In the genomic region with DNA sequence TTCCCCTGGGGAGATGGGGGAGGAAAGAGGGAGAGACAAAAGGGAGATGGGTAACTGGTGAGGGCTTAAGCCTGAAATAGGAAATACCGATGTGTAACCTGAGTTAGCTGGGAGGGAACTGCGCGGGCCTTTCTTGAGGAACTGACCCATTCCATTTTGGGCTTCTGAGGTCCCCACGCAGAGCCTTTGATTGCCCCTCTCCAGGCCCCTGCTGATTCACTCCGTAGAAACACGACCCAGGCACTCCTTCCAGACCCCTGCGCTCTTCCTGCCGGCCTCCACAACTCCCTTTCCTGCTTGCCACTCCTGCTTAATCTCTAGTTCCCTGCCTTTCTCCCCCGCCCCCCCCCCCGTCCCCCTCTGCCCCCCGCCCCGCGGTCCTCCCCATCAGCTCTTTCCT, we compare ENCODE assay signal across 12 mouse cellular contexts. TPM values are rescaled to one million over a fixed set of nuclear protein-coding genes. Genes with fewer than 3 reads are reported as not detected.
DNase-seq lines count a peak whose midpoint lies in the region; ATAC-seq and TF ChIP-seq lines count a peak whose summit lies in the region.
"Had no signal": no experiment of that assay in that cellular context is flagged by ENCODE, and none has a peak within 500 bp of the region (broad histone marks: within the 10 kb centered on the region; RNA-seq: fewer than 3 reads in every experiment).

No protein-coding gene starts in this region.

- no peak for DNase-seq in heart, postnatal 0 days (ENCODE audit: low spot score)
- no peak for DNase-seq in heart, adult 8-10 months (ENCODE audit: low spot score)
- DNase-seq in yolk sac, embryonic 10.5 days (ENCODE audit: low spot score): no peak
- DNase-seq in ovary, postnatal 36 days (ENCODE audit: low spot score): no peak
- no peak for DNase-seq in gastrocnemius, postnatal 25 days
- DNase-seq: kidney, adult 8-10 months; right cerebral cortex, postnatal 14 days had no signal

- no peak for TF ChIP-seq CTCF in heart, postnatal 0 days (IDR thresholded peaks at IDR 0.05; ENCODE audit: low read depth)
- TF ChIP-seq CTCF in intestine, postnatal 0 days (IDR thresholded peaks at IDR 0.05; ENCODE audit: low read depth): no peak

- H3K4me2 ChIP-seq in heart, postnatal 0 days (ENCODE audit: low read depth, low read length): peak overlapping the region; percentile 30; the same call in 1 of the 2 replicates
- H3K4me2 ChIP-seq in embryonic facial prominence, embryonic 15.5 days (replicated peaks): peak overlapping the region; percentile 40
- H3K4me2 ChIP-seq in intestine, postnatal 0 days (replicated peaks; ENCODE audit: low read depth): peak overlapping the region; percentile 52
- H3K4me2 ChIP-seq in neural tube, embryonic 12.5 days (replicated peaks): peak overlapping the region; percentile 37

- H3K9ac ChIP-seq in heart, postnatal 0 days (replicated peaks; ENCODE audit: low read depth, low read length): no peak overlapping the region
- no peak overlapping the region for H3K9ac ChIP-seq in embryonic facial prominence, embryonic 15.5 days
- no peak overlapping the region for H3K9ac ChIP-seq in intestine, postnatal 0 days (ENCODE audit: low read depth, low read length)
- H3K9ac ChIP-seq in neural tube, embryonic 12.5 days: no peak overlapping the region

- H3K4me1 ChIP-seq in heart, postnatal 0 days (ENCODE audit: control insufficient read depth, insufficient read depth): peaks cover 8% of the 10 kb centered on the region; the same call in 1 of the 2 replicates
- peaks cover 48% of the 10 kb centered on the region for H3K4me1 ChIP-seq in embryonic facial prominence, embryonic 15.5 days
- H3K4me1 ChIP-seq in intestine, postnatal 0 days (replicated peaks; ENCODE audit: control insufficient read depth, insufficient read depth, low read length): peaks cover 4% of the 10 kb centered on the region
- H3K4me1 ChIP-seq in neural tube, embryonic 12.5 days: peaks cover 30% of the 10 kb centered on the region

- TF ChIP-seq EP300 in heart, postnatal 0 days (IDR thresholded peaks at IDR 0.05; ENCODE audit: low read depth): no peak

- 18% methylated on average over 11 of the region's 13 CpGs for WGBS in heart, postnatal 0 days
- 5% methylated on average over 12 of the region's 13 CpGs for WGBS in embryonic facial prominence, embryonic 15.5 days
- WGBS in intestine, postnatal 0 days: 28% methylated on average over 11 of the region's 13 CpGs
- 7% methylated on average over 9 of the region's 13 CpGs for WGBS in neural tube, embryonic 12.5 days

- no peak overlapping the region for H3K4me3 ChIP-seq in heart, postnatal 0 days (ENCODE audit: low read depth, low read length)
- no peak overlapping the region for H3K4me3 ChIP-seq in embryonic facial prominence, embryonic 15.5 days (replicated peaks)
- H3K4me3 ChIP-seq in intestine, postnatal 0 days (ENCODE audit: low read depth, low read length): no peak overlapping the region
- no peak overlapping the region for H3K4me3 ChIP-seq in neural tube, embryonic 12.5 days

- H3K27ac ChIP-seq in heart, postnatal 0 days (ENCODE audit: low read depth): no peak overlapping the region
- 0 out of 2 replicates have a peak overlapping the region, but pooled peaks have one; percentile 61 for H3K27ac ChIP-seq in embryonic facial prominence, embryonic 15.5 days (replicated peaks)
- no peak overlapping the region; the same call in 1 of the 2 replicates for H3K27ac ChIP-seq in intestine, postnatal 0 days (ENCODE audit: low read depth, low read length)
- H3K27ac ChIP-seq in neural tube, embryonic 12.5 days: no peak overlapping the region

- no peaks in the 10 kb centered on the region for H3K9me3 ChIP-seq in heart, postnatal 0 days (replicated peaks; ENCODE audit: control insufficient read depth, low read length)
- H3K9me3 ChIP-seq in embryonic facial prominence, embryonic 15.5 days (replicated peaks): no peaks in the 10 kb centered on the region
- H3K9me3 ChIP-seq in intestine, postnatal 0 days (ENCODE audit: control insufficient read depth): no peaks in the 10 kb centered on the region
- H3K9me3 ChIP-seq in neural tube, embryonic 12.5 days: no peaks in the 10 kb centered on the region

- H3K36me3 ChIP-seq in heart, postnatal 0 days (replicated peaks; ENCODE audit: control insufficient read depth, insufficient read depth, low read length): no peaks in the 10 kb centered on the region
- H3K36me3 ChIP-seq in embryonic facial prominence, embryonic 15.5 days: no peaks in the 10 kb centered on the region
- no peaks in the 10 kb centered on the region for H3K36me3 ChIP-seq in intestine, postnatal 0 days (ENCODE audit: control insufficient read depth, insufficient read depth)
- H3K36me3 ChIP-seq in neural tube, embryonic 12.5 days: no peaks in the 10 kb centered on the region

- no peak for ATAC-seq in heart, postnatal 0 days (ENCODE audit: insufficient read depth, low read depth)
- no peak for ATAC-seq in embryonic facial prominence, embryonic 15.5 days (ENCODE audit: insufficient number of reproducible peaks, low FRiP score, low TSS enrichment, low read depth)
- no peak for ATAC-seq in intestine, postnatal 0 days
- ATAC-seq in neural tube, embryonic 12.5 days (ENCODE audit: low FRiP score, low read depth): no peak

- H3K27me3 ChIP-seq in heart, postnatal 0 days (ENCODE audit: control insufficient read depth, insufficient read depth, low read length): no peaks in the 10 kb centered on the region
- no peaks in the 10 kb centered on the region for H3K27me3 ChIP-seq in embryonic facial prominence, embryonic 15.5 days
- H3K27me3 ChIP-seq in intestine, postnatal 0 days (replicated peaks; ENCODE audit: control insufficient read depth, insufficient read depth, low read length): no peaks in the 10 kb centered on the region
- H3K27me3 ChIP-seq in neural tube, embryonic 12.5 days (replicated peaks): no peaks in the 10 kb centered on the region; the same call in 1 of the 2 replicates

RNA-seq across cellular contexts. Expression of a gene that starts 28.5 kb away (rescaled TPM):
- 38.1 and 47.1 TPM in 2 replicates for total RNA-seq in heart, postnatal 0 days (2014; rRNA removed; ENCODE audit: low replicate concordance)
- 6.5 and 7.0 TPM in 2 replicates for polyA plus RNA-seq in heart, postnatal 0 days (2015; fragmentation: Nextera tagmentation; extraction: Ambion mirVana)
- 1 to 10 TPM; 1.5 to 2.5 (median 2.2) TPM for total RNA-seq in heart, adult 8-10 months (2022)
- polyA plus RNA-seq in embryonic facial prominence, embryonic 15.5 days (2015; fragmentation: Nextera tagmentation; extraction: Ambion mirVana): 45.8 and 47.6 TPM in 2 replicates
- polyA plus RNA-seq in intestine, postnatal 0 days (2015; fragmentation: Nextera tagmentation; extraction: Ambion mirVana): 6.0 and 6.2 TPM in 2 replicates
- polyA plus RNA-seq in neural tube, embryonic 12.5 days (2016; fragmentation: Nextera tagmentation; extraction: Ambion mirVana): 38.2 and 44.0 TPM in 2 replicates
- 1 to 10 TPM; 2.5 to 2.7 TPM for total RNA-seq in gastrocnemius, postnatal 25 days (2021)
- total RNA-seq: megakaryocyte progenitor cell, adult 5-6 weeks had no signal

RNA-seq across cellular contexts. Expression of a gene that starts 30.8 kb away (rescaled TPM):
- 0.04 TPM in 1 of 2 replicates, not detected in the other for total RNA-seq in heart, postnatal 0 days (2014; rRNA removed; ENCODE audit: low replicate concordance)
- 0.12 and 0.15 TPM in 2 replicates for polyA plus RNA-seq in heart, postnatal 0 days (2015; fragmentation: Nextera tagmentation; extraction: Ambion mirVana)
- total RNA-seq in heart, adult 8-10 months (2022): not detected
- 0.58 and 0.80 TPM in 2 replicates for polyA plus RNA-seq in embryonic facial prominence, embryonic 15.5 days (2015; fragmentation: Nextera tagmentation; extraction: Ambion mirVana)
- polyA plus RNA-seq in intestine, postnatal 0 days (2015; fragmentation: Nextera tagmentation; extraction: Ambion mirVana): 0.09 and 0.14 TPM in 2 replicates
- polyA plus RNA-seq in neural tube, embryonic 12.5 days (2016; fragmentation: Nextera tagmentation; extraction: Ambion mirVana): 0.58 and 0.60 TPM in 2 replicates
- total RNA-seq in gastrocnemius, postnatal 25 days (2021): not detected
- total RNA-seq: CH12.LX; megakaryocyte progenitor cell, adult 5-6 weeks had no signal

RNA-seq across cellular contexts. Expression of a gene that starts 53.5 kb away (rescaled TPM):
- 7.9 TPM in 1 of 2 replicates, not detected in the other for total RNA-seq in heart, postnatal 0 days (2014; rRNA removed; ENCODE audit: low replicate concordance)
- 9.2 and 12.0 TPM in 2 replicates for polyA plus RNA-seq in heart, postnatal 0 days (2015; fragmentation: Nextera tagmentation; extraction: Ambion mirVana)
- under 1 TPM in 3 of 4 experiments, not detected in 1; 0.34 to 0.65 (median 0.60) TPM for total RNA-seq in heart, adult 8-10 months (2022)
- 11.1 and 12.0 TPM in 2 replicates for polyA plus RNA-seq in embryonic facial prominence, embryonic 15.5 days (2015; fragmentation: Nextera tagmentation; extraction: Ambion mirVana)
- polyA plus RNA-seq in intestine, postnatal 0 days (2015; fragmentation: Nextera tagmentation; extraction: Ambion mirVana): 11.2 and 12.7 TPM in 2 replicates
- 5.7 and 7.3 TPM in 2 replicates for polyA plus RNA-seq in neural tube, embryonic 12.5 days (2016; fragmentation: Nextera tagmentation; extraction: Ambion mirVana)
- total RNA-seq in gastrocnemius, postnatal 25 days (2021): under 1 TPM in 1 of 2 experiments, not detected in 1; 0.43 TPM
- total RNA-seq: megakaryocyte progenitor cell, adult 5-6 weeks had no signal
